Mouse (Mus musculus) left cerebral cortex, adult 2 months (tissue): ENCODE measurements around the gene Acads. TPM values are rescaled to one million over a fixed set of nuclear protein-coding genes. Genes with fewer than 3 reads are reported as not detected.
A peak's percentile ranks its signal among the peaks of the same experiment; 100 is the strongest.

Experiments
- DNase-seq, 2 experiments: peaks; one replicate each; pipeline ENCODE4 v3.0.0; 2021 to 2022; ENCODE audit warnings: low spot score in 2 of 2, mixed read lengths in 1 of 2; ENCODE audit errors: extremely low spot score in 1 of 2
- H3K27ac ChIP-seq: fragments of 200-600 bp; 2 replicates; pipeline ENCODE4 v1.8.1; 2022
- H3K4me3 ChIP-seq: fragments of 200-600 bp; 2 replicates; pipeline ENCODE4 v1.8.1; 2022
- CTCF ChIP-seq: fragments of 200-600 bp; IDR thresholded peaks from 2 replicates; pipeline ENCODE4 v1.8.1; 2022; ENCODE audit warnings: antibody characterized with exemption, mild to moderate bottlenecking, moderate library complexity
- intact Hi-C: fragments of 180-260 bp; cut with DNase I; formaldehyde crosslinking; loops from one replicate; pipeline ENCODE4 v1.15.1; 2025
- total RNA-seq, 2 experiments: library from RNA; stranded (reverse); gene quantifications; 2 replicates each; pipeline ENCODE4 v1.2.3; 2021

Acads gene
- total RNA-seq, 2 experiments from 2014 or later, result 6.5 to 7.2 TPM

GRCm38 (mm10) chr5:115133358-115134066 lies 14.4 kb upstream of the Acads start:
- no peak for TF ChIP-seq CTCF
- intact Hi-C loops, result loop anchor here (2.0 kb wide), 2 partner anchors 23 to 103 kb away; no protein-coding TSS in a partner anchor
- no peak overlapping the region for H3K27ac ChIP-seq
- DNase-seq, result no peak
- peak overlapping the region; percentile 90 for H3K4me3 ChIP-seq

- intact Hi-C loops, result loop anchor here (2.0 kb wide), 1 partner anchor 104 kb away; no protein-coding TSS in a partner anchor
- Histone ChIP-seq H3K27ac (no peak overlapping the region), H3K4me3 (no peak overlapping the region)
- no peak for DNase-seq
- no peak for TF ChIP-seq CTCF
These were observed 13.3 kb upstream of the Acads start for GRCm38 (mm10) chr5:115132465-115132864.

- no peak for DNase-seq
- no peak overlapping the region for H3K4me3 ChIP-seq
- peak; percentile 33 for TF ChIP-seq CTCF
- H3K27ac ChIP-seq, result no peak overlapping the region
- intact Hi-C loops, result no loop called here
These were observed 10.2 kb upstream of the Acads start for GRCm38 (mm10) chr5:115129328-115129727.

GRCm38 (mm10) chr5:115127421-115128179 lies 8.5 kb upstream of the Acads start:
- intact Hi-C loops, result no loop called here
- H3K27ac ChIP-seq, result no peak overlapping the region
- DNase-seq, result no peak
- TF ChIP-seq CTCF, result no peak
- H3K4me3 ChIP-seq, result no peak overlapping the region

- DNase-seq, result no peak
- TF ChIP-seq CTCF, result no peak
- Histone ChIP-seq H3K27ac (peak overlapping the region; percentile 73; the same call in 1 of the 2 replicates), H3K4me3 (no peak overlapping the region)
- intact Hi-C loops, result no loop called here
These were observed 7.6 kb upstream of the Acads start for GRCm38 (mm10) chr5:115126578-115127312.

GRCm38 (mm10) chr5:115125211-115125871 lies 6.2 kb upstream of the Acads start:
- Histone ChIP-seq H3K27ac (peak overlapping the region; percentile 73), H3K4me3 (peak overlapping the region; percentile 28; the same call in 1 of the 2 replicates)
- peak; percentile 87 to 91 for DNase-seq
- intact Hi-C loops, result loop anchor here (2.0 kb wide), 3 partner anchors 31 to 111 kb away; no protein-coding TSS in a partner anchor
- peak; percentile 97 for TF ChIP-seq CTCF

- TF ChIP-seq CTCF, result no peak
- intact Hi-C loops, result loop anchor here (2.0 kb wide), 3 partner anchors 32 to 112 kb away; no protein-coding TSS in a partner anchor
- DNase-seq, result no peak
- Histone ChIP-seq H3K27ac (peak overlapping the region; percentile 73), H3K4me3 (no peak overlapping the region)
These were observed 5.5 kb upstream of the Acads start for GRCm38 (mm10) chr5:115124690-115125089.

GRCm38 (mm10) chr5:115120978-115121377 lies 1.8 kb upstream of the Acads start:
- no peak overlapping the region for H3K4me3 ChIP-seq
- no peak for DNase-seq
- intact Hi-C loops, result no loop called here
- TF ChIP-seq CTCF, result no peak
- no peak overlapping the region for H3K27ac ChIP-seq

- no peak for TF ChIP-seq CTCF
- intact Hi-C loops, result no loop called here
- no peak for DNase-seq
- no peak overlapping the region for H3K27ac ChIP-seq
- H3K4me3 ChIP-seq, result no peak overlapping the region
These were observed 1.7 kb downstream of the Acads start for GRCm38 (mm10) chr5:115117467-115117866.

- no peak overlapping the region for H3K4me3 ChIP-seq
These were observed 2.7 kb downstream of the Acads start for GRCm38 (mm10) chr5:115116426-115116825.

GRCm38 (mm10) chr5:115114501-115114900 lies 4.6 kb downstream of the Acads start:
- intact Hi-C loops, result no loop called here
- no peak overlapping the region for H3K27ac ChIP-seq
- H3K4me3 ChIP-seq, result no peak overlapping the region
- no peak for DNase-seq
- no peak for TF ChIP-seq CTCF

More at GRCm38 (mm10) chr5:115116426-115116825, 2.7 kb downstream of the Acads start:
- no peak for DNase-seq
- no peak for TF ChIP-seq CTCF
- intact Hi-C loops, result no loop called here
- no peak overlapping the region for H3K27ac ChIP-seq
